Mouse (Mus musculus): ENCODE results near the gene Vmn1r125. TPM values are rescaled to one million over a fixed set of nuclear protein-coding genes. Genes with fewer than 3 reads are reported as not detected.

Gene Vmn1r125
- not detected in 2 replicates for polyA plus RNA-seq (2012; rRNA removed)

GRCm38 (mm10) chr7:21271879-21272278 lies at the start of gene Vmn1r125:
TSS of gene Vmn1r125 (plus strand) at chr7:21272179.

GRCm38 (mm10) chr7:21260517-21260916 lies 11.5 kb upstream of the Vmn1r125 start, which contains the start of gene Vmn1r124:
TSS of gene Vmn1r124 (minus strand) at chr7:21260617.

GRCm38 (mm10) chr7:21301367-21301766 lies 29.4 kb downstream of the Vmn1r125 start, which contains the start of gene Vmn1r126:
TSS of gene Vmn1r126 (minus strand) at chr7:21301467.

GRCm38 (mm10) chr7:21319761-21320160 lies 47.8 kb downstream of the Vmn1r125 start, which contains the start of gene Vmn1r127:
TSS of gene Vmn1r127 (minus strand) at chr7:21319861.

Other genes starting within 250 kb of the Vmn1r125 start
- gene Vmn1r120, start 218.4 kb upstream of the Vmn1r125 start, polyA plus RNA-seq (2012; rRNA removed) = not detected in 2 replicates
- not detected in 2 replicates for gene Vmn1r121, start 173.7 kb upstream of the Vmn1r125 start, polyA plus RNA-seq (2012; rRNA removed)
- not detected in 2 replicates for gene Vmn1r122, start 138.1 kb upstream of the Vmn1r125 start, polyA plus RNA-seq (2012; rRNA removed)
- not detected in 2 replicates for gene Vmn1r123, start 110.0 kb upstream of the Vmn1r125 start, polyA plus RNA-seq (2012; rRNA removed)
- not detected in 2 replicates for gene Gm5157, start 81.8 kb upstream of the Vmn1r125 start, polyA plus RNA-seq (2012; rRNA removed)
- gene Vmn1r124, start 11.6 kb upstream of the Vmn1r125 start, polyA plus RNA-seq (2012; rRNA removed) = not detected in 2 replicates
- gene Vmn1r126, start 29.3 kb downstream of the Vmn1r125 start, polyA plus RNA-seq (2012; rRNA removed) = not detected in 2 replicates
- not detected in 2 replicates for gene Vmn1r127, start 47.7 kb downstream of the Vmn1r125 start, polyA plus RNA-seq (2012; rRNA removed)
- gene Vmn1r128, start 77.2 kb downstream of the Vmn1r125 start, polyA plus RNA-seq (2012; rRNA removed) = not detected in 2 replicates
- gene Vmn1r129, start 89.1 kb downstream of the Vmn1r125 start, polyA plus RNA-seq (2012; rRNA removed) = not detected in 2 replicates
- gene Gm6882, start 160.6 kb downstream of the Vmn1r125 start, polyA plus RNA-seq (2012; rRNA removed) = not detected in 2 replicates
- gene Vmn1r130, start 239.6 kb downstream of the Vmn1r125 start, polyA plus RNA-seq (2012; rRNA removed) = not detected in 2 replicates

Measured in colon, adult 2 months (tissue).